Mouse (Mus musculus) limb, embryonic 14.5 days (tissue): ENCODE results near the gene Gm648. TPM values are rescaled to one million over a fixed set of nuclear protein-coding genes. Genes with fewer than 3 reads are reported as not detected.
A peak's percentile ranks its signal among the peaks of the same experiment; 100 is the strongest.
"Not testable (repeated sequence)": the region's sequence is repeated elsewhere in the genome, so short reads cannot be mapped to it uniquely, and the experiment has no call there.

Experiments used
- ATAC-seq: fragments of 200-750 bp; cut with Nextera tagmentation; 2 replicates; pipeline ENCODE4 v1.8.0; 2017; ENCODE audit warnings: low read depth, moderate number of reproducible peaks, moderate TSS enrichment; ENCODE audit not compliant: low FRiP score
- DNase-seq: peaks from one replicate; pipeline ENCODE4 v3.0.0-alpha.2; 2015; ENCODE audit warnings: low spot score
- H3K27ac ChIP-seq: fragments of 300-500 bp; sonication (generic); replicated peaks from 2 replicates; pipeline ENCODE4 v1.5.1; 2014; ENCODE audit warnings: low read depth, mild to moderate bottlenecking, low read length, moderate library complexity, mixed read lengths
- H3K27me3 ChIP-seq: fragments of 300-500 bp; sonication (generic); 2 replicates; pipeline ENCODE4 v1.6.1; 2014; ENCODE audit warnings: low read length, mixed read lengths; ENCODE audit not compliant: control insufficient read depth, insufficient read depth
- H3K36me3 ChIP-seq: fragments of 300-500 bp; sonication (generic); 2 replicates; pipeline ENCODE4 v1.6.1; 2014; ENCODE audit warnings: mild to moderate bottlenecking, low read length, moderate library complexity, mixed read lengths; ENCODE audit not compliant: control insufficient read depth, insufficient read depth
- H3K4me1 ChIP-seq: fragments of 300-500 bp; sonication (generic); 2 replicates; pipeline ENCODE4 v1.6.1; 2014; ENCODE audit warnings: antibody characterized with exemption, low read length, mixed read lengths; ENCODE audit not compliant: control insufficient read depth, insufficient read depth
- H3K4me2 ChIP-seq: fragments of 300-500 bp; sonication (generic); replicated peaks from 2 replicates; pipeline ENCODE4 v1.6.1; 2014; ENCODE audit warnings: low read depth, mild to moderate bottlenecking, low read length, moderate library complexity; ENCODE audit not compliant: severe bottlenecking
- H3K4me3 ChIP-seq: fragments of 300-500 bp; sonication (generic); replicated peaks from 2 replicates; pipeline ENCODE4 v1.5.1; 2014; ENCODE audit warnings: low read length
- H3K9ac ChIP-seq: fragments of 300-500 bp; sonication (generic); 2 replicates; pipeline ENCODE4 v1.6.1; 2014; ENCODE audit warnings: mild to moderate bottlenecking, low read depth, low read length, moderate library complexity; ENCODE audit not compliant: severe bottlenecking
- H3K9me3 ChIP-seq: fragments of 300-500 bp; sonication (generic); 2 replicates; pipeline ENCODE4 v1.6.1; 2016; ENCODE audit warnings: low read length; ENCODE audit not compliant: control insufficient read depth
- POLR2A ChIP-seq: fragments of 200-500 bp; IDR thresholded peaks from 2 replicates; pipeline ENCODE4 v1.8.0; 2012; ENCODE audit warnings: inconsistent platforms, mild to moderate bottlenecking, moderate library complexity, borderline replicate concordance; ENCODE audit not compliant: insufficient read depth, insufficient read length; ENCODE audit errors: extremely low read depth
- WGBS: fragments of 180-500 bp; shearing (Covaris S2); extraction: QIAGEN DNeasy Blood & Tissue Kit; methylation state at CpG from one replicate; pipeline ENCODE4 v1.1.7; 2014; 5-methylcytosine and 5-hydroxymethylcytosine counted together
- microRNA-seq: library from miRNA; unstranded; fragments of <30 nt; microRNA quantifications from one replicate; pipeline ENCODE4, GENCODE M21; 2016
- polyA plus RNA-seq, 2 experiments: library from polyadenylated mRNA; depleted of rRNA in 1 of 2; stranded (reverse) in 1 of 2; unstranded in 1 of 2; fragments of >200 nt; fragmentation: Nextera tagmentation in 1 of 2; extraction: Ambion mirVana in 1 of 2; gene quantifications; 2 replicates each; pipeline versions ENCODE4 v1.2.1 to v1.2.3; 2012 to 2014

Gm648 gene
- polyA plus RNA-seq, 2 experiments = 0.14 TPM; not detected in 1

GRCm38 (mm10) chrX:56553584-56553983 is 4.2 kb upstream of the Gm648 start:
- ATAC-seq (no peak), DNase-seq (no peak)
- no peak overlapping the region for H3K27ac ChIP-seq
- 86% methylated on average over 3 of the region's 3 CpGs for WGBS
- H3K36me3 ChIP-seq = no peaks in the 10 kb centered on the region
- no peak for TF ChIP-seq POLR2A
- no peak overlapping the region for H3K4me3 ChIP-seq
- no peak overlapping the region for H3K9ac ChIP-seq
- H3K9me3 ChIP-seq = no peaks in the 10 kb centered on the region
- no peaks in the 10 kb centered on the region for H3K27me3 ChIP-seq
- no peaks in the 10 kb centered on the region for H3K4me1 ChIP-seq
- H3K4me2 ChIP-seq = no peak overlapping the region

- Histone ChIP-seq H3K4me3 (no peak overlapping the region), H3K27ac (no peak overlapping the region), H3K9ac (no peak overlapping the region), H3K4me2 (no peak overlapping the region), H3K9me3 (no peaks in the 10 kb centered on the region), H3K4me1 (no peaks in the 10 kb centered on the region), H3K27me3 (no peaks in the 10 kb centered on the region), H3K36me3 (no peaks in the 10 kb centered on the region)
- TF ChIP-seq POLR2A = no peak
- 45% methylated on average over 4 of the region's 4 CpGs for WGBS
- DNase-seq = no peak
- no peak for ATAC-seq
Observed at GRCm38 (mm10) chrX:56537162-56537561, 12.2 kb downstream of the Gm648 start.

- ATAC-seq (no peak), DNase-seq (peak; percentile 15)
- no peaks in the 10 kb centered on the region for H3K4me1 ChIP-seq
- TF ChIP-seq POLR2A = no peak
- H3K4me3 ChIP-seq = no peak overlapping the region
- no peaks in the 10 kb centered on the region for H3K36me3 ChIP-seq
- H3K9me3 ChIP-seq = no peaks in the 10 kb centered on the region
- no peak overlapping the region for H3K27ac ChIP-seq
- H3K27me3 ChIP-seq = no peaks in the 10 kb centered on the region
- WGBS = 8% methylated on average over 3 of the region's 3 CpGs
- H3K4me2 ChIP-seq = no peak overlapping the region
- H3K9ac ChIP-seq = no peak overlapping the region
Observed at GRCm38 (mm10) chrX:56531266-56531665, 18.1 kb downstream of the Gm648 start.

- not testable (repeated sequence) for H3K27ac ChIP-seq, H3K4me1 ChIP-seq, H3K27me3 ChIP-seq, H3K4me2 ChIP-seq, H3K9ac ChIP-seq, H3K4me3 ChIP-seq, H3K36me3 ChIP-seq, DNase-seq, ATAC-seq, H3K9me3 ChIP-seq
- 81% methylated on average over 6 of the region's 6 CpGs for WGBS
Observed at GRCm38 (mm10) chrX:56524442-56524841, 25.0 kb downstream of the Gm648 start, which contains the start of gene Gm10477. Gene Gm10477 (plus strand): TSS chrX:56524742.

- ATAC-seq (no peak), DNase-seq (no peak)
- WGBS = 76% methylated on average over 7 of the region's 7 CpGs
- Histone ChIP-seq H3K9me3 (no peaks in the 10 kb centered on the region), H3K27me3 (no peaks in the 10 kb centered on the region), H3K36me3 (no peaks in the 10 kb centered on the region; the same call in none of the 2 replicates), H3K27ac (no peak overlapping the region), H3K9ac (no peak overlapping the region), H3K4me2 (no peak overlapping the region), H3K4me1 (no peaks in the 10 kb centered on the region), H3K4me3 (no peak overlapping the region)
- no peak for TF ChIP-seq POLR2A
Observed at GRCm38 (mm10) chrX:56497241-56497640, 52.2 kb downstream of the Gm648 start.

Small RNA genes within 50 kb of the gene (microRNA-seq; reads per million reads assigned to microRNA genes)
- not detected for gene Mir5116

Other genes starting within 250 kb of the Gm648 start
- gene Zfp449, start 203.2 kb downstream of the Gm648 start, polyA plus RNA-seq (2012; rRNA removed) = 6.1 and 6.2 TPM in 2 replicates
- 9.9 and 10.4 TPM in 2 replicates for gene Zfp449, start 203.2 kb downstream of the Gm648 start, polyA plus RNA-seq (2014; fragmentation: Nextera tagmentation; extraction: Ambion mirVana)
- 4.0 and 4.5 TPM in 2 replicates for gene Smim10l2a, start 175.0 kb downstream of the Gm648 start, polyA plus RNA-seq (2012; rRNA removed)
- 3.8 and 5.7 TPM in 2 replicates for gene Smim10l2a, start 175.0 kb downstream of the Gm648 start, polyA plus RNA-seq (2014; fragmentation: Nextera tagmentation; extraction: Ambion mirVana)
- gene Gm2174, start 101.6 kb downstream of the Gm648 start, polyA plus RNA-seq (2012; rRNA removed) = not detected in 2 replicates
- 2.5 and 3.3 TPM in 2 replicates for gene Gm2174, start 101.6 kb downstream of the Gm648 start, polyA plus RNA-seq (2014; fragmentation: Nextera tagmentation; extraction: Ambion mirVana)
- gene Ints6l, start 94.7 kb downstream of the Gm648 start, polyA plus RNA-seq (2012; rRNA removed) = 88.7 and 104 TPM in 2 replicates
- gene Ints6l, start 94.7 kb downstream of the Gm648 start, polyA plus RNA-seq (2014; fragmentation: Nextera tagmentation; extraction: Ambion mirVana) = 27.9 and 32.5 TPM in 2 replicates
- gene Gm10477, start 24.9 kb downstream of the Gm648 start, polyA plus RNA-seq (2012; rRNA removed) = not detected in 2 replicates
- not detected in 2 replicates for gene Gm10477, start 24.9 kb downstream of the Gm648 start, polyA plus RNA-seq (2014; fragmentation: Nextera tagmentation; extraction: Ambion mirVana)
- gene Mmgt1, start 48.5 kb upstream of the Gm648 start, polyA plus RNA-seq (2012; rRNA removed) = 17.6 and 17.9 TPM in 2 replicates
- 21.1 and 24.1 TPM in 2 replicates for gene Mmgt1, start 48.5 kb upstream of the Gm648 start, polyA plus RNA-seq (2014; fragmentation: Nextera tagmentation; extraction: Ambion mirVana)
- 16.1 and 17.0 TPM in 2 replicates for gene Slc9a6, start 60.2 kb upstream of the Gm648 start, polyA plus RNA-seq (2012; rRNA removed)
- gene Slc9a6, start 60.2 kb upstream of the Gm648 start, polyA plus RNA-seq (2014; fragmentation: Nextera tagmentation; extraction: Ambion mirVana) = 11.8 and 13.1 TPM in 2 replicates
- gene Fhl1, start 182.2 kb upstream of the Gm648 start, polyA plus RNA-seq (2012; rRNA removed) = 179 and 191 TPM in 2 replicates
- 139 and 167 TPM in 2 replicates for gene Fhl1, start 182.2 kb upstream of the Gm648 start, polyA plus RNA-seq (2014; fragmentation: Nextera tagmentation; extraction: Ambion mirVana)